Mouse (Mus musculus): ENCODE data around the gene Igf1r. TPM values are rescaled to one million over a fixed set of nuclear protein-coding genes. Genes with fewer than 3 reads are reported as not detected.
A peak's percentile ranks its signal among the peaks of the same experiment; 100 is the strongest.

The Igf1r gene
- polyA plus RNA-seq, 1 experiment, result 9.8 TPM

GRCm38 (mm10) chr7:67957376-67957775, 4.7 kb downstream of the Igf1r start:
- no peaks in the 10 kb centered on the region for H3K36me3 ChIP-seq (ENCODE audit: control insufficient read depth, insufficient read depth)
- no peaks in the 10 kb centered on the region for H3K27me3 ChIP-seq (ENCODE audit: control insufficient read depth, insufficient read depth, insufficient read length)
- no peak overlapping the region for H3ac ChIP-seq (ENCODE audit: control insufficient read depth, insufficient read length, low read depth)
- H3K79me3 ChIP-seq (ENCODE audit: low read depth), result peaks cover 72% of the 10 kb centered on the region
- no peak overlapping the region for H3K4me3 ChIP-seq (ENCODE audit: insufficient read depth, poor library complexity, severe bottlenecking)
- peaks cover 100% of the 10 kb centered on the region for H3K79me2 ChIP-seq (ENCODE audit: control insufficient read depth, insufficient read depth)
- TF ChIP-seq MAX (IDR thresholded peaks at IDR 0.05) (no peak), FOSL1 (IDR thresholded peaks at IDR 0.05; ENCODE audit: insufficient read depth, low read length, poor library complexity, severe bottlenecking) (no peak), USF1 (IDR thresholded peaks at IDR 0.05; ENCODE audit: low read depth) (no peak), CTCF (IDR thresholded peaks at IDR 0.05; ENCODE audit: control insufficient read depth, insufficient read depth, insufficient read length) (no peak), MYOD1 (IDR thresholded peaks at IDR 0.05; ENCODE audit: control insufficient read depth, insufficient read length, low read depth) (no peak), MYOG (IDR thresholded peaks at IDR 0.05; ENCODE audit: control insufficient read depth, extremely low read depth, insufficient read length) (no peak), CEBPB (IDR thresholded peaks at IDR 0.05; ENCODE audit: low read depth) (no peak)

- H3K4me3 ChIP-seq (ENCODE audit: insufficient read depth, poor library complexity, severe bottlenecking), result no peak overlapping the region
- H3K79me2 ChIP-seq (ENCODE audit: control insufficient read depth, insufficient read depth), result peaks cover 100% of the 10 kb centered on the region
- H3ac ChIP-seq (ENCODE audit: control insufficient read depth, insufficient read length, low read depth), result no peak overlapping the region
- H3K36me3 ChIP-seq (ENCODE audit: control insufficient read depth, insufficient read depth), result no peaks in the 10 kb centered on the region
- H3K79me3 ChIP-seq (ENCODE audit: low read depth), result peaks cover 76% of the 10 kb centered on the region
- no peaks in the 10 kb centered on the region for H3K27me3 ChIP-seq (ENCODE audit: control insufficient read depth, insufficient read depth, insufficient read length)
- TF ChIP-seq MYOD1 (IDR thresholded peaks at IDR 0.05; ENCODE audit: control insufficient read depth, insufficient read length, low read depth) (no peak), MAX (IDR thresholded peaks at IDR 0.05) (no peak), CTCF (IDR thresholded peaks at IDR 0.05; ENCODE audit: control insufficient read depth, insufficient read depth, insufficient read length) (no peak), USF1 (IDR thresholded peaks at IDR 0.05; ENCODE audit: low read depth) (no peak), FOSL1 (IDR thresholded peaks at IDR 0.05; ENCODE audit: insufficient read depth, low read length, poor library complexity, severe bottlenecking) (no peak), MYOG (IDR thresholded peaks at IDR 0.05; ENCODE audit: control insufficient read depth, extremely low read depth, insufficient read length) (no peak), CEBPB (IDR thresholded peaks at IDR 0.05; ENCODE audit: low read depth) (no peak)
Observed at GRCm38 (mm10) chr7:67958045-67958444, 5.4 kb downstream of the Igf1r start.

DNA sequence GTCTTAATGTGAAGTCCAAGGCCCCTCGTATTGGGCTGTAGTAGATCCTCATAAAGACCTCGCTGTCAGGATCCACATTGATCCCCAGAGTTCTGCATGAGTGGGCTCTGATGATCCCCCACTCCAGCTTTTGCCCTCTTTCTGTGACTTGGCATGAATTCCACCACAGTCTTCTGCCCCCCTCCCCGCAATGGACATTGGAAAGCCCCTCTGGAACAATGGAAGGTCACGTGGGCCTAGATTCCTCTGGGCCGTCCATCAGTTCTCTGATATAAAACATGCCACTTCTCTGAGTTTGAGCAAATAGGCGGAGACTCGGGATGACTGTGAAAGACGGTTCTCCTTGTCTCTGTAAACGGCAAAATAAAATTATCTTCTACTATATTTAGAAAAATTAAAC, 8.1 kb downstream of the Igf1r start:
- peaks cover 74% of the 10 kb centered on the region for H3K79me3 ChIP-seq (ENCODE audit: low read depth)
- H3K79me2 ChIP-seq (ENCODE audit: control insufficient read depth, insufficient read depth), result peaks cover 100% of the 10 kb centered on the region
- H3K36me3 ChIP-seq (ENCODE audit: control insufficient read depth, insufficient read depth), result no peaks in the 10 kb centered on the region
- H3K4me3 ChIP-seq (ENCODE audit: insufficient read depth, poor library complexity, severe bottlenecking), result no peak overlapping the region
- no peaks in the 10 kb centered on the region for H3K27me3 ChIP-seq (ENCODE audit: control insufficient read depth, insufficient read depth, insufficient read length)
- TF ChIP-seq FOSL1 (IDR thresholded peaks at IDR 0.05; ENCODE audit: insufficient read depth, low read length, poor library complexity, severe bottlenecking) (no peak), MYOD1 (IDR thresholded peaks at IDR 0.05; ENCODE audit: control insufficient read depth, insufficient read length, low read depth) (no peak), MAX (IDR thresholded peaks at IDR 0.05) (no peak), USF1 (IDR thresholded peaks at IDR 0.05; ENCODE audit: low read depth) (no peak), CTCF (IDR thresholded peaks at IDR 0.05; ENCODE audit: control insufficient read depth, insufficient read depth, insufficient read length) (no peak), MYOG (IDR thresholded peaks at IDR 0.05; ENCODE audit: control insufficient read depth, extremely low read depth, insufficient read length) (no peak), CEBPB (IDR thresholded peaks at IDR 0.05; ENCODE audit: low read depth) (no peak)
- H3ac ChIP-seq (ENCODE audit: control insufficient read depth, insufficient read length, low read depth), result no peak overlapping the region

DNA sequence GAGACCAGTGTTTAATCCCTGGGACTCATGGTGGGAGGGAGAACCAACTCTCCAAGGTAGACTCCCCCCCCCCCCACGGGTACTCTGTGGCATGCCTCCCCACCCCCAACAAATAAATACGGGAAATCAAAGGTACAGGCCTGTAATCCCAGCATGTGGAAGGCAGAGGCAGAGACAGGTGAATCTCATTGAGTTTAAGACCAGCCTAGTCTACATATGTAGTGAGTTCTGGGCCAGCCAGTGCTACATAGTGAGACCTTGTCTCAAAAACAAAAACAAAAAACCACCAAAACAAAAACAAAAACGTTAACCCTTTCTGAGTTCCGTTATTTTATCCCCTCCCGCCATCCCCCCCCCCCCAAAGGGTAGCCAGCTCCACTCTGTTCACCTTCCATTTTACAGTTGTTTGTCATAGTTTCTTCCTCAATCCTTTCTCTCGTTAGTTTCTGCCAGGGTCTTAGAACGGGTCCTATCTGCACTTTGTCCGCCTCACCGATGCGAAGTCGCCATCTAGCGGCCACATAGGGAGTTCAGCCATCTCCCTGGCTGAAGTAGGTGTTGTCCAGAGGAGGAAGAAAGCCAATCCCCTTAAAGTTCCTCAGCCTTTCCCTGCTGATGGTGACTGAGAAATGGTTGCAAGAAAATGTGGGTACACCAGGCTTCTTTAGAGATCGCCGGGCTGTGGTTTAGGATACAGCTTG, 9.1 kb downstream of the Igf1r start:
- Histone ChIP-seq H3K4me3 (ENCODE audit: insufficient read depth, poor library complexity, severe bottlenecking) (no peak overlapping the region), H3K79me2 (ENCODE audit: control insufficient read depth, insufficient read depth) (peaks cover 100% of the 10 kb centered on the region), H3K79me3 (ENCODE audit: low read depth) (peaks cover 68% of the 10 kb centered on the region), H3ac (ENCODE audit: control insufficient read depth, insufficient read length, low read depth) (no peak overlapping the region), H3K27me3 (ENCODE audit: control insufficient read depth, insufficient read depth, insufficient read length) (no peaks in the 10 kb centered on the region), H3K36me3 (ENCODE audit: control insufficient read depth, insufficient read depth) (no peaks in the 10 kb centered on the region)
- TF ChIP-seq MAX (IDR thresholded peaks at IDR 0.05) (no peak), MYOG (IDR thresholded peaks at IDR 0.05; ENCODE audit: control insufficient read depth, extremely low read depth, insufficient read length) (no peak), CTCF (IDR thresholded peaks at IDR 0.05; ENCODE audit: control insufficient read depth, insufficient read depth, insufficient read length) (peak; percentile 60)

DNA sequence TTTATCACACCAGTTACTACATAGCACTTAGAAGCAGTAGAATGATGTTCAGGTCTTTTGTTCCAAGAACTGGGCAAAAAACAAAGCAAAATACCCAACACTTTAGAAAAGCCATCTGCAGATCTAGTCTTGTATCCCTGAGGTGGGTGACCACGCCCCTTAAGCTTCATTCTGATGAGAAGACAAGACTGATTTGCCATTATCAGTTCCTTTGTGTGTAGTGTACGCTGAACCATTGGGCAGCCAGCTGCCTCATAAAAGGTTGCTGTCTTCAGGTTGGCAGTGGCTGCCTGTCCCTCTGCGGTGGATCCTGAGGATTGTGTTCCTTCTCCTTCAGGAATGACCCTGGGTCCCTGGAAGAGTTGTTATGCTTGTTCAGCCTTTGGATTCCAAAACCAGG, 11.1 kb downstream of the Igf1r start:
- Histone ChIP-seq H3ac (ENCODE audit: control insufficient read depth, insufficient read length, low read depth) (no peak overlapping the region), H3K36me3 (ENCODE audit: control insufficient read depth, insufficient read depth) (no peaks in the 10 kb centered on the region), H3K27me3 (ENCODE audit: control insufficient read depth, insufficient read depth, insufficient read length) (no peaks in the 10 kb centered on the region), H3K4me3 (ENCODE audit: insufficient read depth, poor library complexity, severe bottlenecking) (no peak overlapping the region), H3K79me2 (ENCODE audit: control insufficient read depth, insufficient read depth) (peaks cover 99% of the 10 kb centered on the region), H3K79me3 (ENCODE audit: low read depth) (peaks cover 60% of the 10 kb centered on the region)
- TF ChIP-seq MYOG (IDR thresholded peaks at IDR 0.05; ENCODE audit: control insufficient read depth, extremely low read depth, insufficient read length) (no peak), CEBPB (IDR thresholded peaks at IDR 0.05; ENCODE audit: low read depth) (no peak), USF1 (IDR thresholded peaks at IDR 0.05; ENCODE audit: low read depth) (no peak), FOSL1 (IDR thresholded peaks at IDR 0.05; ENCODE audit: insufficient read depth, low read length, poor library complexity, severe bottlenecking) (no peak), MAX (IDR thresholded peaks at IDR 0.05) (no peak), CTCF (IDR thresholded peaks at IDR 0.05; ENCODE audit: control insufficient read depth, insufficient read depth, insufficient read length) (no peak), MYOD1 (IDR thresholded peaks at IDR 0.05; ENCODE audit: control insufficient read depth, insufficient read length, low read depth) (no peak)

- Histone ChIP-seq H3K4me3 (ENCODE audit: insufficient read depth, poor library complexity, severe bottlenecking) (no peak overlapping the region), H3K79me3 (ENCODE audit: low read depth) (peaks cover 59% of the 10 kb centered on the region), H3K79me2 (ENCODE audit: control insufficient read depth, insufficient read depth) (peaks cover 97% of the 10 kb centered on the region), H3ac (ENCODE audit: control insufficient read depth, insufficient read length, low read depth) (no peak overlapping the region), H3K36me3 (ENCODE audit: control insufficient read depth, insufficient read depth) (no peaks in the 10 kb centered on the region), H3K27me3 (ENCODE audit: control insufficient read depth, insufficient read depth, insufficient read length) (no peaks in the 10 kb centered on the region)
- TF ChIP-seq CTCF (IDR thresholded peaks at IDR 0.05; ENCODE audit: control insufficient read depth, insufficient read depth, insufficient read length), result no peak
- TF ChIP-seq MYOD1 (IDR thresholded peaks at IDR 0.05; ENCODE audit: control insufficient read depth, insufficient read length, low read depth), result no peak
- TF ChIP-seq USF1 (IDR thresholded peaks at IDR 0.05; ENCODE audit: low read depth), result no peak
- TF ChIP-seq FOSL1 (IDR thresholded peaks at IDR 0.05; ENCODE audit: insufficient read depth, low read length, poor library complexity, severe bottlenecking), result no peak
- no peak for TF ChIP-seq MYOG (IDR thresholded peaks at IDR 0.05; ENCODE audit: control insufficient read depth, extremely low read depth, insufficient read length)
- no peak for TF ChIP-seq MAX (IDR thresholded peaks at IDR 0.05)
- no peak for TF ChIP-seq CEBPB (IDR thresholded peaks at IDR 0.05; ENCODE audit: low read depth)
Observed at GRCm38 (mm10) chr7:67968394-67968793, 15.8 kb downstream of the Igf1r start.
